Mouse (Mus musculus) cortical plate, adult 2 months (tissue): ENCODE data around the gene Gabrb1.

Experiments
- CTCF ChIP-seq: fragments of 200-500 bp; IDR thresholded peaks from 2 replicates; pipeline ENCODE4 v1.5.1; 2011; ENCODE audit warnings: mild to moderate bottlenecking, control low read depth, low read length; ENCODE audit not compliant: insufficient read depth; ENCODE audit errors: extremely low read depth
- POLR2A ChIP-seq: fragments of 200-500 bp; IDR thresholded peaks from 2 replicates; pipeline ENCODE4 v1.6.1; 2011; ENCODE audit warnings: mild to moderate bottlenecking, low read length, control low read depth; ENCODE audit not compliant: insufficient read depth; ENCODE audit errors: extremely low read depth

GRCm38 (mm10) chr5:72183929-72184328, 526.0 kb downstream of the Gabrb1 start:
- TF ChIP-seq CTCF (no peak), POLR2A (no peak)
